Mouse (Mus musculus): ENCODE measurements around the gene Pard3b.

The Pard3b gene

DNA sequence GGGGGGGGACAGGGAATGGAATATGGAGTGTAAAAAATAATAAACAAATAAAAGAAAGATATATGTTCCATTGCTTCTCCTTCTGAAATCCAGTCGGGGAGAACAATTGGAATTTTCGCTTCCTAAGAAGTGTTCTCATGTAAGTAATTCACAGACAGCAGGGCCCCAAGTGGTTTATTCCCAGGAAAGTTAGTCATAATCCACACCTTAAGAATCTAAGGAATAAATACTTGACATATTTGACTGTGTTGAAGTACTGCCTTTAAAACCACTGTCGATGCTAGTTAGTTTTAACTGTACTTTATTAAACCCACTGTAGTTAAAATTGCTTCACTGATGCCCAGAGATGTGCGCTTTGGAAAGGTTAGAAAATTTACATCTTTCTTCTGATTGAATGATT is 442.5 kb downstream of the Pard3b start:
- DNase-seq (ENCODE audit: low spot score in 2 of 2): no peak

DNA sequence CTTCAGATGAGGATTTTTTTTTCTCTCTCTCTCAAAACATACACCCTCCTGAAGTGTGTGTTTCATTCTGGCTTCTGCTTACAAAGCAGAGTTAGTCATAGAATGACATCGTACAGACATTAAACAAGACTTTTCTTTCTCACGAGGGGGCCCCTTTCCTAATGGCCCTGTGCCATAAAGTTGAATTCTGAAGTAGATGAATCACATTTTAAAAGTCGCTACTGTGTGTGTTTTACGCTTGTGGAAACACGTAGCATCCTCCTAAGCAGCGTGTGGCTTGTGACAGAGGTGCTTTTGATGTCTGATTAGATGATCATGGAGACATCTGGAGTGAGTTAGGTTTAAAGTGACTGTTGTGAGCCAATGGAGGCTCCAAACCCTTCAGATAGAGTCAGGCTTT is 447.4 kb downstream of the Pard3b start:
- DNase-seq (ENCODE audit: low spot score in 2 of 2): no peak

GRCm38 (mm10) chr1:62087464-62087863 is 448.8 kb downstream of the Pard3b start:
- DNase-seq (ENCODE audit: low spot score in 2 of 2): no peak

- DNase-seq (ENCODE audit: low spot score in 2 of 2): no peak
These were observed 456.3 kb downstream of the Pard3b start for GRCm38 (mm10) chr1:62094885-62095284.

DNA sequence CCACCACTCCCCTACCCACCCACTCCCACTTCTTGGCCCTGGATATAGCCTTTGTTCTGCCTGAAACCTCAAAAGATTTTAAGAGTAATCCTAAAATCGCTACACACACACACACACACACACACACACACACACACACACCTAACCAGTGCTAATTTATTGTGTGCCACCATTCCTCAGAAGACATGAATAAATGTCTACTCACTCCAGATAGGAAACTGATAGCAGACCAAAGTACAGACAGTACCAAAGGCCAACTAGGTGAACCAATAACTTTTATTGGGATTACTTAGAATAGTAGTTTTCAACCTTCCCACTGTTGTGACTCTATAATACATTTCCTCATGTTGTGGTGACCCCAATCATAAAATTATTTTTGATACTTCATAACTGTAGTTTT is 483.8 kb downstream of the Pard3b start:
- no peak for DNase-seq (ENCODE audit: low spot score in 2 of 2)

GRCm38 (mm10) chr1:62129186-62129585 is 490.6 kb downstream of the Pard3b start:
- DNase-seq (ENCODE audit: low spot score in 2 of 2): no peak

GRCm38 (mm10) chr1:62148134-62148533 is 509.5 kb downstream of the Pard3b start:
- DNase-seq (ENCODE audit: low spot score in 2 of 2): no peak

DNA sequence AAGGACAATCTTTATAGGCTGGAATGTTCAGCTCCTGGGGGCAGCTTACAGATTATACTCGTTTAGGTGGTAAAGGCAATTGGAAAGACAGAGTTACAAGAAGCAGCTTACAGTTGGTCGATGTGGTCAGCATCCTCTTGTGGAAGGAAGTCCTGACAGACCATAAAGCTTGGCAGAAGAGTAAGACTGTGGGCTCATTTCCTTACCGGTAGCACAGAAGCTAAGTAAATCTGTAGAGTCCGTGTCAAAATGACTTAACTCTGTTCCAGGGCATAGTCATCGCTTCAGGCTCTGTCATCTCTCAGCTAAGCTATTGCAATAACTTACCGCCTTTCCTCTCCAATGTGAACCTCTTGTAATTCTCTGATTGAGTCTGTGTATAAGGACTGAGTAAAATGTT is 510.2 kb downstream of the Pard3b start:
- no peak for DNase-seq (ENCODE audit: low spot score in 2 of 2)

- no peak for DNase-seq (ENCODE audit: low spot score in 2 of 2)
These were observed 517.3 kb downstream of the Pard3b start for GRCm38 (mm10) chr1:62155970-62156369.

- no peak for DNase-seq (ENCODE audit: low spot score in 2 of 2)
These were observed 521.0 kb downstream of the Pard3b start for GRCm38 (mm10) chr1:62159592-62159991.

- DNase-seq (ENCODE audit: low spot score in 2 of 2): no peak
These were observed 536.5 kb downstream of the Pard3b start for GRCm38 (mm10) chr1:62175013-62175640.

DNA sequence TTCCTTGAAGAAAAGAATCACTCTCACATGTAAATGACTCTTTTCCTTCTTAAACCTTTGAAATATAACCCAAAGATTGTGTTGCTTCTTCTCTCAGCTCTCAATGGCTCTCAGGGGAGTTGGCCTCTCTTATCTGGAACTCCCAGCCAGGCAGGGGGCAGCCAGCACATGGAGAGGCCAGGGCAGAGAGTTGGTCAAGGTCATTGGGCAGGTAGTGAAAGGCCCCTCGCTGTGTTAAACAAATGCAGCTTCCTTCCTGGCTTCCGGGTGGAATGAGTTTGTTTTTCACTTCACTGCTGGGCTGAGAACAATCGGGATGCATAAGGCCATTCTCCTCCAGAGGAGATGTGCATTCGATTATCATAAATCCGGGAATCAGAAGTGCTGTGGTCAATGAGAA is 543.0 kb downstream of the Pard3b start:
- DNase-seq (ENCODE audit: low spot score in 2 of 2): no peak

DNA sequence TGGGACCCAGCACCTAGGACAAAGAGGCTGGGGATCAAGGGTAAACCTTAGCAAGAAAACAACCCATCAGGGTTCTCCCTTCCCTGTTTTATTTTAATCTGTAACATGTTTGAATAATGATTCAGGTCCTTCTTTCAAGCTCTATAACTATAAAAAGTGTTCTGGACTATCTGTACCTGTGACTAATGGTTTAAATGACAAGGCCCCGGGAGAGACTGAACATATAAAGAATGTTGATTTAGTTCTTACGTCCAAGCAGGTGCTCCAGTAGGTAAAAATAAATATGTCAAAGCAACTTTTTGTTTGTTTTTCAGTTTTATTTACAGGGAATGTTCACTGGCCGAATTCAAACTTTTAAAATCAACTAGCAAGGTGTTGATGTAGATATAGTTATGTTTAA is 544.0 kb downstream of the Pard3b start:
- no peak for DNase-seq (ENCODE audit: low spot score in 2 of 2)

GRCm38 (mm10) chr1:62190786-62191185 is 552.2 kb downstream of the Pard3b start:
- DNase-seq (ENCODE audit: low spot score in 2 of 2): no peak

- DNase-seq (ENCODE audit: low spot score in 2 of 2): no peak
These were observed 558.9 kb downstream of the Pard3b start for GRCm38 (mm10) chr1:62197515-62197914.

- no peak for DNase-seq (ENCODE audit: low spot score in 2 of 2)
These were observed 562.3 kb downstream of the Pard3b start for GRCm38 (mm10) chr1:62200919-62201318.

- no peak for DNase-seq (ENCODE audit: low spot score in 2 of 2)
These were observed 563.1 kb downstream of the Pard3b start for GRCm38 (mm10) chr1:62201686-62202257.

DNA sequence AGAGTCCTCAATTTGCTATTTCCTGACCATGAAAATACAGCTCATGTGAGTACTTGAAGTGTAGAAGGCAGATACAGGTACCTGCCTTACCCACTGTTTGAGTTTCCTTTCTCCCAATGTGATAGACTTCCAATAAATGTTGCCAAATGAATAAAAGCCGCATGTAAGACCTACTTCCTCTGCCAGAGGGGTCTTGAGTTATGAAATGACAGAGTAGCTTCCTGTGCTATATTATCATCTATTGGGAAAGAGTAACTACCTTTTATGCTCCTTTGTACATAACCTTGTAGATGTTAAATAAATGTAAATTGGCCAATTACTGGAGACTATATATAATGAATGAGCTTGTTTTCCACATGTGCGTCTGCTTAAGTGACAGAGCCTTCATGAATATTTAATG is 574.7 kb downstream of the Pard3b start:
- DNase-seq (ENCODE audit: low spot score in 2 of 2): no peak

DNA sequence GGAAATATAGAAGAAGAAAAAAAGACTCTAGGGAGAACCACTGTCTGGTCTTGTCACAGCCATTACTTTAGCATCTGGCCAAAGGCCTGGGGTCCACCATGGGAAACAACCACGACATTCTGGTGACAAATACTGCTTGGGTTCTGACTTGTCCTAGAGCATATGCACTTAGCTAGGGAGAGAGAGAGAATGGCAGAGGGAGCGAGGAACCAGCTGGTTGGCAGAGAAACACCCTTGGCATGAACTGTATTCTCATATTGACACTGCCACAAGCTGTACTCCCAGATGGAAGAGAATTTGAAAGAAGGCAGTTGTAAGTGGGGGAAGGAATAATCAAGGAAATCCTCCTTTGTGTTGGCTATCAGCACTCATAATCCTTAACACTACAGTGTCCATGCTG is 577.2 kb downstream of the Pard3b start:
- DNase-seq (ENCODE audit: low spot score in 2 of 2): peak; percentile 8 to 13

DNA sequence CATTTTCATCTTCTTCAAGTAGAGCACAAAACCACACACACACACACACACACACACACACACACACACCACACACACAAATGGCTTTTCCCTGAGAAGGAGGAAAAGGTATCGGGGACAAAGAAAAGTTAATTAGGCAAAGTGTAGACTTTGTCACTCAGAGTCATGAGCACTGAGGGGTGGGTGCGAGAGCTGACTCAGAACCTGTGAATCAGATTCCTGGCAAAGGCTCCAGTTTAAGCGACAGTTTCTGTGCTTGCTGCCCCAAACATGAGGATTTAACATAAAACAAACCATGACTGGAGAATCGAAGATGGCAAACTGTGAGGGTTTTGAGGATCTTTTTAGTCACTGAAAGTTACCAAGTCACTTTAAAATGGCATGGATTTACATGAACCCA is 577.9 kb downstream of the Pard3b start:
- DNase-seq (ENCODE audit: low spot score in 2 of 2): no peak

- no peak for DNase-seq (ENCODE audit: low spot score in 2 of 2)
These were observed 590.5 kb downstream of the Pard3b start for GRCm38 (mm10) chr1:62229129-62229528.

DNA sequence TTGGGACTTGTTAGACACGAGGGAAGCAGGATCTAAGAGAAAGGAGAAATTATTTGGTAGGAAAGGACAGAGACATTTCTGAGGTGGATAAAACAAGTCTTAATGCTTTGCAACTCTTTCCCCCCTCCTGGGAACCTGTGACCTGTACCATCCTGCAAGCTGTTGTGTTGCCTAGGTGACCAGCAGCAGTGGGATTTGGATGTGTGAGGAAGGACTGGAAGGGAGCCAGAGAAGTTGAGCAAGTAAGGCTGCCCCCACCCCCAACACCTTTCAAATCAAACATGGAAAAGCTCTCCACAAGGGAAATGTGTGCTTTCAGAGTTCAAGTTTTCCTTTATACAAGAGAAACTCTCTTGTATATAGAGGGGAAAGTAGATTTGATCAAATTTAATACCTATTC is 595.4 kb downstream of the Pard3b start:
- DNase-seq (ENCODE audit: low spot score in 2 of 2): no peak

DNA sequence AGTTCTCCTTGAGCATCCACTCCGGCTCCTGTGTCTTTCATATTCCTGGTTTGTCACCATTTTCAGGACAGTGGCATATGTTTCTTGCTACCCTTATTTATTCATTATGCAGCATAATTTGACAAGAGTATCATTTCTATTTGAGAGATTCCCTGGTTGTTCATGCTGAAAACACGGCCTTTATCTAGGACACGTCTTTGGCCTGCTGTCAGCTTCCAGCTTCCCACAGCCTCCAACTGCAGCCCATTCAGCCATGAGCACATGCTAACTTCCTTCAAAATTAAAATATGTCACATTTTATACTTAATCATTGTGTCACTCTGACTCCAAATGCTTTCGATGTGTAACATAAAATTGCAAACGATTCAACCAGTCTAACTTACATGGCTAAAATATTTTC is 596.5 kb downstream of the Pard3b start:
- no peak for DNase-seq (ENCODE audit: low spot score in 2 of 2)
